Mouse (Mus musculus) forebrain, embryonic 12.5 days (tissue): Measurements from ENCODE around the gene Chrna10. TPM values are rescaled to one million over a fixed set of nuclear protein-coding genes. Genes with fewer than 3 reads are reported as not detected.

Experiments used
- ATAC-seq: fragments of 200-750 bp; cut with Nextera tagmentation; 2 replicates; pipeline ENCODE4 v1.8.0; 2017; ENCODE audit warnings: moderate TSS enrichment; ENCODE audit not compliant: low FRiP score
- H3K27ac ChIP-seq: fragments of 300-500 bp; sonication (generic); 2 replicates; pipeline ENCODE4 v1.5.1; 2016; ENCODE audit warnings: mild to moderate bottlenecking
- H3K27me3 ChIP-seq: fragments of 300-500 bp; sonication (generic); 2 replicates; pipeline ENCODE4 v1.6.1; 2016; ENCODE audit warnings: mild to moderate bottlenecking
- H3K36me3 ChIP-seq: fragments of 300-500 bp; sonication (generic); replicated peaks from 2 replicates; pipeline ENCODE4 v1.6.1; 2016; ENCODE audit warnings: mild to moderate bottlenecking
- H3K4me1 ChIP-seq: fragments of 300-500 bp; sonication (generic); 2 replicates; pipeline ENCODE4 v1.6.1; 2016
- H3K4me2 ChIP-seq: fragments of 300-500 bp; sonication (generic); 2 replicates; pipeline ENCODE4 v1.6.1; 2016; ENCODE audit warnings: mild to moderate bottlenecking, moderate library complexity
- H3K4me3 ChIP-seq: fragments of 300-500 bp; sonication (generic); replicated peaks from 2 replicates; pipeline ENCODE4 v1.5.1; 2016; ENCODE audit warnings: mild to moderate bottlenecking
- H3K9ac ChIP-seq: fragments of 300-500 bp; sonication (generic); 2 replicates; pipeline ENCODE4 v1.6.1; 2016; ENCODE audit warnings: mild to moderate bottlenecking
- H3K9me3 ChIP-seq: fragments of 300-500 bp; sonication (generic); 2 replicates; pipeline ENCODE4 v1.6.1; 2016
- WGBS: fragments of 180-500 bp; shearing (Covaris S2); methylation state at CpG from one replicate; pipeline ENCODE4 v1.1.7; 2016; 5-methylcytosine and 5-hydroxymethylcytosine counted together
- polyA plus RNA-seq: library from polyadenylated mRNA; unstranded; fragments of >200 nt; fragmentation: Nextera tagmentation; extraction: Ambion mirVana; gene quantifications from 2 replicates; pipeline ENCODE4 v1.2.1, GENCODE M21; 2016

Gene Chrna10
- polyA plus RNA-seq, 1 experiment from 2014 or later: not detected

DNA sequence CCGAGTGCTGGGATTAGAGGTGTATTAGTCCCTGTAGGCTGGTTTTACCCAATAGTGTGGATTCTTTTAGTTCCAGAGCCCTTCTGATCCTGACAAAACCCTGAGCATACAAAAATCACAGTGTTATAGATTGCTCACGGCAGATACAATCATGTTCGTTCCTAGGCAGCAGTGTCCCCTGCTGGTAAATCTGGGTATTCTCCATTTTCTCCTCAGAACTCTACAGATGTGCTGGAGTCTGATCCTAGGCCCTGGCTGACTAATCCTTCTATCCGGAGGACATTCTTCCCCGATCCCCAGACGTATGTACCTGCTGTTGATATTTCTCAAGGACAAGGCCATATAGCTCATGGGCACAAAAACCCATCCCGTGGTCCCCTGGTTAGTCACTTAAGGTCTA lies 38.1 kb downstream of the Chrna10 start:
- H3K27me3 ChIP-seq: no peaks in the 10 kb centered on the region
- no peaks in the 10 kb centered on the region for H3K9me3 ChIP-seq
- H3K27ac ChIP-seq: no peak overlapping the region
- H3K4me2 ChIP-seq: no peak overlapping the region
- H3K4me3 ChIP-seq: no peak overlapping the region
- 74% methylated on average over 7 of the region's 7 CpGs for WGBS
- peaks cover 85% of the 10 kb centered on the region for H3K36me3 ChIP-seq
- H3K4me1 ChIP-seq: no peaks in the 10 kb centered on the region
- H3K9ac ChIP-seq: no peak overlapping the region
- ATAC-seq: no peak

DNA sequence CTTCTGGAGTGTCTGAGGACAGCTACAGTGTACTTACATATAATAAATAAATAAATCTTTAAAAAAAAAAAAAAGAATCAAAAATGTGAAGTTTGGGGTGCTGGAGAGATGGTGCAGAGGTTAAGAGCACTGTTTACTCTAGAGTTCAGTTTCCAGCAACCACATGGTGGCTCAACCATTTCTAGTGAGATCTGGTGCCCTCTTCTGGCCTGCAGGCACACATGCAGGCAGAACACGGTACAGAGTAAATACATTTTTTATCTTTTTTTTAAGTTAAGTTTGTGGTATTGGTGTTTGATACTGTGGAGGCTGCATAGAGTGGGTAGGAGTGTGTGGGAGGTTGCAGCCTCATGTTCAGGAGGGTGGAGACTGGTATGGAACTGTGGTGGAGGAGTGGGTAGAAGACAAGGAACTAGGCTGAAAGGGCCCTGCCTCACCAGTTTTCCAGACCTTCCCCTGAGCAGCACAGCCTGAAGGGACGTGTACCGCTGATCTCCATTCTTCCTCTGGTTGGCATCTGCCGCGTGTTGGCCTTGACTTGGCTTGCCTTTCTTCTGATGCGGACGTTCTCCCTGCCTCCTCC lies 39.8 kb downstream of the Chrna10 start:
- Histone ChIP-seq H3K9ac (no peak overlapping the region), H3K4me1 (no peaks in the 10 kb centered on the region), H3K27ac (no peak overlapping the region), H3K9me3 (no peaks in the 10 kb centered on the region), H3K27me3 (no peaks in the 10 kb centered on the region), H3K4me3 (no peak overlapping the region), H3K36me3 (peaks cover 85% of the 10 kb centered on the region), H3K4me2 (no peak overlapping the region)
- no peak for ATAC-seq
- 85% methylated on average over 7 of the region's 7 CpGs for WGBS

DNA sequence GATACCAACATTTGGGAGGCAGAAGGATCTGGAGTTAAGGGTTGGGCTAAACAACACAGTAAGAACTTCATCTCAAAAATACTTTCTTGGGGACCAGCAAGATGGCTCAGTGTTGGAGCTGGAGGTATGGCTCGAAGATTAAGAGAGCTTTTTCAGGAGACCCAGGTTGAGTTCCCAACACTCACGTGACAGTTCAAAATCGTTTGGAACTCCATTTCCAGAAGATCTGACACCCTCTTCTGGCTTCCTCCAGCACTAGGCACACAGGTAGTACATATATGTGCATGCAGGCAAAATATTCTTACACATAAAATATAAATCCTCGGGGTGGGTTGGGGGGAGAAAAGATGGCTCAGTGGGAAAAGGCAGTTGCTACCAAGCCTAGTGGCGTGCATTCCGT lies 50.3 kb downstream of the Chrna10 start:
- peak overlapping the region; percentile 80 for H3K9ac ChIP-seq
- no peaks in the 10 kb centered on the region for H3K27me3 ChIP-seq
- no peaks in the 10 kb centered on the region for H3K9me3 ChIP-seq
- H3K36me3 ChIP-seq: peaks cover 7% of the 10 kb centered on the region; the same call in 1 of the 2 replicates
- H3K4me2 ChIP-seq: peak overlapping the region; percentile 72
- no peak overlapping the region for H3K27ac ChIP-seq
- H3K4me1 ChIP-seq: peaks cover 30% of the 10 kb centered on the region
- no peak for ATAC-seq
- H3K4me3 ChIP-seq: peak overlapping the region; percentile 74
- 87% methylated on average over 6 of the region's 6 CpGs for WGBS

DNA sequence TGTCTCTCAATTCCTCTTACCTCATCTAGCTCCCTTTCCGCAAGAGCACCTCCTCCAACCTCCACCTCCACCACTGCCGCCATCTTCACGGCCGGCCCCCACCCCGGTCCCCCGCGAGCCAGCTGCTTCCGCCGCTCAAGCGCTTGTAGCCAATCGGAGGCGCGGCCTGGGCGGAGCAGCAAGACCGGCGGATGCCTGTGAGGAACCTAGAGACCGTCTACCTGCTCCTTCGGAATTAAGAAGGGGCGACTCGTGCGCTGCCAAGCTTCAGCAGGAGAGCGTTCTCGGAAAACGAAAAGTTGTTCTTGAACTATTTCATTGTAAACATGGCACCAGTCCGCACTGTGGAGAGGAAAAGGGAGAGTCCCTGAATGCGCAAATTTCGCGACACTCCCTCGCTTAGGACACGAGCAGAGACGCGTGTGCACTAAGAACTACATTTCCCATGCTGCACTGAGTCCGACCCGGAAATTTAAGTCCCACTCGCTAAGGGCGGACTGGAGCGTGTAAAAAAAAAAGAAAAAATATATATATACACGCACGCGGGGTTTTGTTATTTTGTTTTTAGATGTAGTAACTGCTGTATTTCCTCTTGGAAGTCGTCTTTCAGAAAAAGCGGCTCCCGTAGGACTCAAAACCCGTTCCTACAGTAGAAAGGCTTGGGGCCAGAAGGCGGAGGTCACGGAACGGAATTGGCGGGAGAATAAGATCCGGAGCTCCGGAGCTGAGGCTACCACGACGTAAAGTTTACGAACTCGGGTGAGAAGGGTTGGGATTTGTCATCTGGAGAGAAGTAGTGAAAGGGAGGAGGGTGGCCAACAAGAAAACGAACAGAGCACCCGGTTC lies 51.4 kb downstream of the Chrna10 start, which contains the start of the genes Rnf121, Xndc1 and Xntrpc:
Rnf121 (minus strand) TSS at position 424 of the 846 bp plus-strand sequence.
Xndc1 (plus strand) TSS at position 466 of the 846 bp plus-strand sequence.
Xntrpc (plus strand) TSS at position 668 of the 846 bp plus-strand sequence.
- Histone ChIP-seq H3K9me3 (no peaks in the 10 kb centered on the region), H3K4me2 (peak within 1 kb of the TSS; percentile 72), H3K4me1 (peaks cover 30% of the 10 kb centered on the region), H3K4me3 (peak within 1 kb of the TSS; percentile 74), H3K27me3 (no peaks in the 10 kb centered on the region), H3K36me3 (0 out of 2 replicates have a peak, but pooled peaks cover 4% of the 10 kb centered on the region), H3K9ac (peak within 1 kb of the TSS; percentile 80), H3K27ac (peak within 1 kb of the TSS; percentile 74)
- peak; percentile 99 for ATAC-seq
- WGBS: under 1% methylated on average over 56 of the region's 56 CpGs

DNA sequence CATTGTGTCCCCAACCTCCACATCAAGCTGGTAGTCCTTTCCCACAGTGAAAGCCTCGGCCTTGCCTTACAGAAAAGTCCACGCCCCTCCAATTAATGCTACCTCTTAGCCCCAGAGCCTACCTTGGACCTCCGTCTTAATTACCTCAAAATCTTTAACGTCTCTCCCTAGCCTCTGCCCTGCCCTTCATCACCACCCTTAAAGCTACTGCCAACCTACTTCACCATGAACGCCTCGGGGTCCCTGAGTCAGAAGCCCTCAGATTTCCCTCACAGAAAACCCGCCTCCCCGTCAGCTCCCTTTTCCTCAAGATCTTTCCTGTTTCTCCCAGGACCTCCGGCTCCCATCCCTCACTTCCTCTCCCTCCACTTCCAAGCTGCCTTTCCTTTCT lies 52.0 kb downstream of the Chrna10 start:
- H3K27ac ChIP-seq: peak overlapping the region; percentile 74

DNA sequence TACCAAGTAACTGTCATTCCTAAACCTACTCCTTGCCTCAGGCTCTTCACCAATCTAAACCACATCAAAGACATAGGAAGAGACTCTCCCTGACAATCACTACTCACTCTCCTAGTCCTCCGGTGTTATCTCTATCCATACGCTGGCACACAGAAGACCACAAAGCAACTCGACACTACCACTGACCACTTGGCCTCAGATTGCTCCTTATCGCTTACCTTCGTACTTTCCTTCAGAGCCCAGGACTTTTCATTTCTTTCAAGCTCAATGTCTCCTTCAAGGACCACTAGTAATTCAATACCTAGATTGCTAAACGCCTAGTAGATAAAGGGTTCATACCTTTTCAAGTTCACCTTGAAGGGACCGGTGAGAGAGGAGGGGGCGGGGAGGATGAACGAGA lies 52.7 kb downstream of the Chrna10 start:
- Histone ChIP-seq H3K4me1 (peaks cover 30% of the 10 kb centered on the region), H3K4me3 (peak overlapping the region; percentile 74), H3K9ac (peak overlapping the region; percentile 80; the same call in 1 of the 2 replicates), H3K27ac (no peak overlapping the region), H3K9me3 (no peaks in the 10 kb centered on the region), H3K36me3 (peaks cover 12% of the 10 kb centered on the region; the same call in 1 of the 2 replicates), H3K27me3 (no peaks in the 10 kb centered on the region), H3K4me2 (peak overlapping the region; percentile 72)
- no peak for ATAC-seq
- WGBS: 88% methylated on average over 9 of the region's 9 CpGs

More for the DNA sequence above, 52.0 kb downstream of the Chrna10 start:
- H3K4me2 ChIP-seq: peak overlapping the region; percentile 72
- 0 out of 2 replicates have a peak, but pooled peaks cover 5% of the 10 kb centered on the region for H3K36me3 ChIP-seq
- WGBS: under 1% methylated on average over 9 of the region's 9 CpGs
- peak overlapping the region; percentile 74 for H3K4me3 ChIP-seq
- H3K9me3 ChIP-seq: no peaks in the 10 kb centered on the region
- peaks cover 30% of the 10 kb centered on the region for H3K4me1 ChIP-seq
- peak overlapping the region; percentile 80 for H3K9ac ChIP-seq
- ATAC-seq: peak; percentile 54
- H3K27me3 ChIP-seq: no peaks in the 10 kb centered on the region

DNA sequence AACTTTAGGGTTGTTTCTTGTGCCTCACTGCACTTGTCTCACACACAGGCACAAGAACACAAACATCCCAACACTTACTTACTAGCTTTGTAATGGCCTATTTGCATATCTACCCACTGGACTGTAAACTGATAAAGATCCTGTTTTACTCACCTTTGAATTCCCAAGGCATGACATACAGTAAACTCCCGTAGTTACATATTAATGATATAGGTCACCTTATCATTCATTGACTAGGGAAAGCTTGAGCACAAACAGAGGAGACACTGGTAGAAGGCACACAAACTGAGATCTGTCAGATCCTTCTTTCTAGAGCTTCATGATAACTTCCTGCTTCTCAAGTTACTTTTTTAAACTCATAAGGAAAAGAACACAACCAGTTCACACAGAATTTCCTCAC lies 54.4 kb downstream of the Chrna10 start:
- WGBS: 78% methylated on average over 1 of the region's 1 CpGs
- ATAC-seq: no peak

DNA sequence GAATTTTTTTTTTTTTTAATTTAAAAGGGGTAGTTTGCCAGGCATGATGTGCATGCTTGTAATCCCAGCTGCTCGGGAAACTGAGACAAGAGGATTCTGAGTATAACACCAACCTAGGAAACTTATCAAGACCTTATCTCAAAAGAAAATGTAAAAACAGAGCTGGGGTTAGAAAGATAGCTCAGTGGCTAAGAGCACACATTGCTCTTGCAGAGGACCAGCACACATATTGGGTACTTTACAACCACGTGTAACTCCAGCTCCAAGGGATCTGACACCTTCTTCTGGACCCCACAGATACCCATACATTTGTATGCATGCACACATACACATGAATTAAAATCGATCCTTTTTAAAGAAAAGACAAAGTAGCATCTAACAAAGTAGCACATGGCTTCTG lies 55.3 kb downstream of the Chrna10 start:
- Histone ChIP-seq H3K9ac (no peak overlapping the region), H3K36me3 (peaks cover 25% of the 10 kb centered on the region), H3K4me1 (peaks cover 27% of the 10 kb centered on the region), H3K4me3 (no peak overlapping the region), H3K27me3 (no peaks in the 10 kb centered on the region), H3K27ac (no peak overlapping the region), H3K4me2 (no peak overlapping the region), H3K9me3 (no peaks in the 10 kb centered on the region)
- ATAC-seq: no peak
- 92% methylated on average over 3 of the region's 3 CpGs for WGBS

More for the DNA sequence above, 54.4 kb downstream of the Chrna10 start:
- Histone ChIP-seq H3K9ac (no peak overlapping the region), H3K4me2 (no peak overlapping the region), H3K4me3 (no peak overlapping the region), H3K4me1 (peaks cover 30% of the 10 kb centered on the region), H3K27ac (no peak overlapping the region), H3K27me3 (no peaks in the 10 kb centered on the region), H3K9me3 (no peaks in the 10 kb centered on the region), H3K36me3 (peaks cover 19% of the 10 kb centered on the region)

Other genes starting within 250 kb of the Chrna10 start
- 5.5 and 8.2 TPM in 2 replicates for gene Folr1, start 246.0 kb downstream of the Chrna10 start, polyA plus RNA-seq
- gene Lamtor1, start 210.9 kb downstream of the Chrna10 start, polyA plus RNA-seq: 129 and 134 TPM in 2 replicates
- gene Tomt, start 210.5 kb downstream of the Chrna10 start, polyA plus RNA-seq: 0.68 and 0.77 TPM in 2 replicates
- gene Lrrc51, start 182.9 kb downstream of the Chrna10 start, polyA plus RNA-seq: 6.5 and 7.3 TPM in 2 replicates
- gene Numa1, start 182.7 kb downstream of the Chrna10 start, polyA plus RNA-seq: 112 and 123 TPM in 2 replicates
- 4.4 and 4.8 TPM in 2 replicates for gene Il18bp, start 98.1 kb downstream of the Chrna10 start, polyA plus RNA-seq
- gene Rnf121, start 51.4 kb downstream of the Chrna10 start, polyA plus RNA-seq: 33.0 and 33.3 TPM in 2 replicates
- 49.8 and 50.7 TPM in 2 replicates for gene Xndc1, start 51.3 kb downstream of the Chrna10 start, polyA plus RNA-seq
- 2.9 and 3.0 TPM in 2 replicates for gene Xntrpc, start 51.1 kb downstream of the Chrna10 start, polyA plus RNA-seq
- gene Trpc2, start 33.7 kb downstream of the Chrna10 start, polyA plus RNA-seq: not detected in 2 replicates
- 0.42 and 0.77 TPM in 2 replicates for gene Art1, start 15.1 kb downstream of the Chrna10 start, polyA plus RNA-seq
- gene Art5, start 7.3 kb downstream of the Chrna10 start, polyA plus RNA-seq: 0.97 and 2.0 TPM in 2 replicates
- gene Nup98, start 93.3 kb upstream of the Chrna10 start, polyA plus RNA-seq: 45.2 and 46.8 TPM in 2 replicates
- 54.3 and 59.2 TPM in 2 replicates for gene Pgap2, start 93.4 kb upstream of the Chrna10 start, polyA plus RNA-seq
- gene Rhog, start 139.2 kb upstream of the Chrna10 start, polyA plus RNA-seq: 21.7 and 25.1 TPM in 2 replicates
- 11.6 and 11.7 TPM in 2 replicates for gene Stim1, start 151.0 kb upstream of the Chrna10 start, polyA plus RNA-seq